Mouse (Mus musculus): ENCODE results near the gene Slc16a9.

Slc16a9 gene

DNA sequence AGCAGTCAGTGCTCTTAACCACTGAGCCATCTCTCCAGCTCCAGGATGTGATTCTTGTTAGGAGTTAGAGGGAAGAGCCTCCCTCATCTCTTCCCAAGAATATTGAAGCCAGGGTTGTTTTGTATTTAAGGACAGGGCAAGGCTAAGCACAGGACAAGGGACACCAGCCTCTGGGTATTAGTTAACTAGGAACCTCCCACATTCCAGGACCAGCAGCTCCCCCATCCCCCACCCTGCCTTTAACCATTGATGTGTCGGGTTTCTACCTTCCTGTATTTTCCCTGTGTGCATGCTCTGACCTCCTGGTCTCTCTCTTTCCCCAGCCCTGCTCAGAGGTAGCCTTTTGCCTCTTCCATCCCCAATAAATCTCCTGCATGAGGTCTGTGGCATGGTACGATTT lies 56.3 kb downstream of the Slc16a9 start:
- no peak for DNase-seq (ENCODE audit: low read depth, low spot score)

DNA sequence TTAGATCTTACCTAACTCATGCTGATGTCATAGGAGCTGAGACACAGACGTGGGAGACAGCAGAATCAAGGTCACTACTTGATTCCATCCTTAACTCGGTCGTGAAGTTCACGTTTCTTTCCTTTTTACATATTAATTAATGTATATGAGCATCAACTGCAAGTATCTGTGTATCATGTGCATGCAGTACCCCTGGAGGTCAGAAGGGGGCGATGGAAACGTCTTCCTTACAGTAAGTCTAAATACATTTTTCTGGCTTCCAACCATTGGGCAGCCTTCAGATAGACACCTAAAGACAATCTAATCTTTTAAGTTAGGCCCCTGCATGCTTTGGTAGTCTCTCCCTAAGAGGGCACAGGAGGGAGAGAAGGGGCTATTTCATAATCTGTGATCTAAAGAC lies 58.3 kb downstream of the Slc16a9 start:
- DNase-seq (ENCODE audit: low read depth, low spot score): no peak

DNA sequence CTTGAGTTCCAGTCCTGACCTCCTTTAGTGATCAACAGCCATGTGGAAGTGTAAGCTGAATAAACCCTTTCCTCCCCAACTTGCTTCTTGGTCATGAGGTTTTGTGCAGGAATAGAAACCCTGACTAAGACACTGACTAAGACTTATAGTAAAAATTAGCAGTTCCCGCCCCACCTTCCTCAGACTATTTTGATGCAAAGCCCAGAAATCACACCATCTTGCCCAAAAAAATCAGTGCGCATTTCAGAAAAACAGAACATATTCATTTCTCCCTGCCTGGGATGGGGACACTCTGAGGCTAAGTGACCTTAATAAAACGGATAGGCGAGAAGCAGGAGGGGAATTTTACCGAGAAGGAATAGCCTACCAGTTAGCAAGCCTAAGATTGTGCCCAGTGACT lies 60.8 kb downstream of the Slc16a9 start:
- DNase-seq (ENCODE audit: low read depth, low spot score): no peak

DNA sequence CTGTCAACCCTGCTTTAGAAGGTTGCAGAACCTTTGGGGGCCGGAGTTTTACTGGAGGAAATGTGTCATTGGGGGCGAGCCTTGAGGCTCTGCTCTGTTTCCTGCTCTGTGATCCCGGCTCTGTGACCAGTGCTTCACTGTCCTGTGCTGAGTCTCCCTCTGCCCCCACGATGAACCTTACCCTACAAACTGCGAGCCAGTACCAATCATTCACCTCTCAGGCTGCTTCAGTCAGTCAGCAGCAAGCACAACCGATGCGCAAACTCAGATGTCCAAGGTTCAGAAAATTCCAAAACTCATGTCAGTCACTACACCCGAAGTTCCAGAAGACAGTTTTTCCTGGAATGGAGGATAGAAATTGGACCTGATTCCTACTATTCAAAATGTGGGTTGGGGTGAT lies 64.5 kb downstream of the Slc16a9 start:
- DNase-seq (ENCODE audit: low read depth, low spot score): no peak

DNA sequence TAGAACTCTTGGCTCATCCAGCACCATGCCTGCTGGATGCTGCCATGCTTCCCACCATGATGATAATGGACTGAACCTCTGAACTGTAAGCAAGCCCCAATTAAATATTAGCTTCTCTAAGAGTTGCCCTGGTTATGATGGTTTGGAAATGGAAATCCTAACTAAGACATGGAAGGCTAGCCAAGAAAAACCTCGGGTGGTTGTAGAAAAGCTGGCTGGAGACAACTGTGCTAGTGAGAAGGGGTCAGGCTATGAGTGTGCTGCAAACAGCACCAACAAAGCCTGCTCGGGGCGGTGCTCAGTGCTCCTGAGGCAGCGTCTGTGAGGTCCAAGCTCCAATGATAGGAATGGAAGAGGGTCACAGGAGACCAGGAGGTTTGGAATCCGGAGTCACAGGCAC lies 65.7 kb downstream of the Slc16a9 start:
- DNase-seq (ENCODE audit: low read depth, low spot score): no peak

DNA sequence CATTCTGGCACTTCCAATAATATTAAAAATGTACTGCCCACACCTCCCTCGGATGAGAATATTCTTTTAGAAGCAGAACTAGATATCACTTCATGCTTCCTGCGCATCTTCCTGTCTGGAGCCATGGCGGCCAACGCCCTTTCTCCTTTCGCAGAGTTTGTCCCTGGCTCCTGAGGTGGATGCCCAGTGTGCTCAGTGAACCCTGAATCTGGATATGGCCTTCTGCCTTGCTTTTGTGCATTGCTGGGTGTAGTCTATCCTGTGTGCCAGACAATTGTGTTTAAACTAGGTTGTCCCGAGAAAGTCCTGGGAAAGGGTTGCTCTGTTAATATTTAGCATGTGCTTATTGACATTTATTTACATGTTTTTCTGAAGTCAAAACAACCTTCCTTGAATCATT lies 71.0 kb downstream of the Slc16a9 start:
- no peak for DNase-seq (ENCODE audit: low read depth, low spot score)

DNA sequence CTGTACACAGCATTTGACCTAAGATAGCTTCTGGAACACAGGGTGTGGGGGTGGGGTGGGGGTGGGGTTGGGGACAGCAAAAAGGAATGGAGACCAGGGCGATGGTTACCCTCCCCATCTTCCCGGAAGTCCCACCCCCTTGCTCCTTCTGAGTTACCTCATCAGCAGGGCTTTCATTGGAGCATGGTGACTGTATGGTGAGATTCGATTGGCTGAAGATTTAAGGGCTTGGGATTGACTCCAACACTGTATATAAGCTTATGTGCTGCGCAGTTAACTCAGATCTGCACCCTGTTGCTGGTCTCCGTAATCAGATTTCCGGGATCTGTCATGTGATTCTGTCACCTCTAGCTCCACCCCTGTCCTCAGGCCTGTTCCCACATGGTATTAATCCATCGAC lies 72.0 kb downstream of the Slc16a9 start:
- DNase-seq (ENCODE audit: low read depth, low spot score): no peak

DNA sequence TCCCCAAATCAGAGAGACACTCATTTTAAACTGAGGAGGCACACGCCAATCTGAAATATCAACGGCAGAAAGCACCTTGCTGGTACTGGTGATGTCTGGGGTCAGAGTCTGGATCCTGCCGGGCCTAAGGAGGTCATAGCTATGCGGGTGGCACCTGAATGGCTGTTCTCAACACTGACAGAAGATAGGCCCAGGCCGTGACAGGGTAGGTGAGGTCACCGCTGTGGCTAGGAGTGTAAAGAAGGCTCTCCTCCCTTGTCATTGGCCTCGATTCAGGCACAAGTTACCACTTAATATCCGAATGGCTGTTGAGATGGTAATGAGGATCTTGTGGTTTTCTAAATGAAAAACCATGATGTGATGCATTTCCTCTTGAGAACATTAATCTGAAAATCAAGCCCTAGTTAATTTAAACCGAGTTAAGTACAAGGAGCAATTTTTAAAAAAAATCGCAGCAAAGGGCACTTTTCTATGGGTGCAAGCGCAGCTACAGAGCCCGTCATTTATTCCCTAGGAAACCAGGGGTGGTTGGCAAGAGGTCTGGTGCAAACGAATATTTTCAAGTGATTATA lies 72.6 kb downstream of the Slc16a9 start:
- no peak for DNase-seq (ENCODE audit: low read depth, low spot score)

DNA sequence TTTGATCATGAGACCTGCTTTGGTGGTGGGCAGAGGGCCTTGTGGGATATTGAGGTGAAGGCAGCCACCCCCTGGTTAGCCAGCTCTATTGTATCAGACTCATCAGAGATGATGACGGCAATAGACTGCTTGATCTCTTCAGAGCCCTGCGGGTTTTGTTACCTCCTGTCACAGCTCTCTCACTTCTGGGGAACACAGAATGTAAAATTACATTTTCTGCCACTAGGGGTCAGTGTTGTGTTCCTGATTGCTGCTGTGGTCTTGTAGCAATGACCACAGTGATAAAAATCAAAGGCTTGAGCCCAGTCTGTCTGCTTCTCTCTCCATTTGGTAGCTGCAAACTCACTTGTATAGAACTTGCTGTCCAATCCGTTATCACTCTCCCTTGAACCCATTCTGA lies 73.7 kb downstream of the Slc16a9 start:
- DNase-seq (ENCODE audit: low read depth, low spot score): peak; percentile 53

DNA sequence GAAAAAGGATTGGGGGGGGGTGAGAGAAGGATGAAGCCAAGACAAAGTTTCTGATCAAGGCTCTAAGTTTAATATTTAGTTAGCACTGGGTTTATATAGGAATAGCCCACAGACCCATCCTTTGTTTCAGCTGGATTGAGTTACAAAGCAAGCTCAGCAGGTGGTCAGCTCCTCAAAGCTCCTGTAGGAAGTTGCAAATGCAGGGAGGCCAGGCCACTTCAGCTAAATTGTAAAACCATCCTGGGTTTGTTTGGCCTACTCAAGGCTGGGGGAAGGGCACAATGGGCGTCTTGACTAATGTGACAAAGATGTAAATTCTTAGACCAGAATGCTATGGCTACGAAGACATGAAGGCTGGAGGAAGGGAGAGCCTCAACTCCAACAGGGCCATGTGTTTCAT lies 80.6 kb downstream of the Slc16a9 start:
- DNase-seq (ENCODE audit: low read depth, low spot score): peak; percentile 45

DNA sequence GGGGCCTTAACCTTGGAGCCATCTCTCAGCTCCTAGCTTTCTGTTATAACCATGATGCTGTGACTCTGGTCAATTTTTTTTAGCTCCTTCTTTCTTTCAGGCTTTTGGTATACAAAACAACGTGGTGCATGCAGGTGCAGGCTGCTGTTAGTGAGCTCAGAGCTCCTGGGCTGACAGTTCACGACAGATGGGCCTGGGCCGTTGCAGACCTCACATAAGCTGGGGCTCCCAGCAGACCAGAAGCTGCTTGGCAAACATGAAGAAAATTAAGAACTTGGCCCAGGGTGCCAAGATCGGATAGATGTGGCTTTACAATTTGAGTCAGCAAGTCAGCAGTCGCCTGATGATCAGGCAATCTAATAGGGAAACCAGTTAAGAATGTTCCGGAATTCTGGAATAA lies 82.4 kb downstream of the Slc16a9 start:
- DNase-seq (ENCODE audit: low read depth, low spot score): no peak

DNA sequence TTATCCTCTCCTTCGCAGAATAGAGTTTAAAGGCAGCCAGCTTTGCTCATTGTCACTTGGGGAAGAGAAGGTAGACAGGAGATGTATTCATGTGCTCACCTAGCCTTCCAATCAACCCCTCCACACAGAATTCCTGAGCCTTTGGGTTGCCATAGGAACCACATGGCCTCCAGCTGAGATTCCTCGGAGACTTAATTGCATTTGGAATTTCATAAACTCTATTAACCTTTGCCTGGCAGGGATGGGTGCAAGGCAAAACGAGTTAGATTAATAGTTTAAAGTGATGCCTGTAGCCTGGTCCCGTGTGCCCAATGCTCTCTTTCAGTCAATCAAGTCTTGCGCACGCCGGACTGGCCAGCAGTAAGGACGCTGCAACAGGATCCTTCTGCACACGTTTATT lies 83.2 kb downstream of the Slc16a9 start:
- no peak for DNase-seq (ENCODE audit: low read depth, low spot score)
